Mouse (Mus musculus): ENCODE data around the gene Chp2. TPM values are rescaled to one million over a fixed set of nuclear protein-coding genes. Genes with fewer than 3 reads are reported as not detected.
A peak's percentile ranks its signal among the peaks of the same experiment; 100 is the strongest.
"Not testable (repeated sequence)": the region's sequence is repeated elsewhere in the genome, so short reads cannot be mapped to it uniquely, and the experiment has no call there.

Chp2 gene
- polyA plus RNA-seq, 1 experiment from 2014 or later: 0.75 TPM

DNA sequence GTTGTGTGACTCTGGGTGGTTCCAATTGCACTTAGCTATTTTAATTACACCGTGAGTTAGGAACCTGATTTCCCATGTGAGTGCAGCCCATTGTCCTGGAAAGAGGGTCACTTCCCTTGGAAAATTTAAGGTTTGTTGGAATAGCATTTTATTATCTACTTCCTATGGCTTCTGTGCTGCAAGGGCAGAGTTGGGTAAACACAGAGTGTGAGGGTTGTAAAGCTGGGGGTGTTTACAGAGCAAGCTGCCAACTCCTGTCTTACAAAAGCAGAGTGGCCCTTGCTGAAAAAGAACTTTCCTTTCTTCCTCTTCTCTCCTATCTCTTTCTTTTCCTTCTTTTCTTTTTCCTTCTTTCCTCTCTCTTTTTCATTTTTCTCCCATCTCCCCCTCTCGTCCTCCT, 15.4 kb upstream of the Chp2 start:
- no peak for ATAC-seq (replicated peaks; ENCODE audit: low FRiP score)
- Histone ChIP-seq H3K9ac (no peak overlapping the region), H3K27me3 (peaks cover 4% of the 10 kb centered on the region; the same call in 1 of the 2 replicates), H3K4me2 (no peak overlapping the region), H3K4me1 (no peaks in the 10 kb centered on the region), H3K27ac (no peak overlapping the region), H3K4me3 (replicated peaks) (no peak overlapping the region), H3K36me3 (no peaks in the 10 kb centered on the region), H3K9me3 (replicated peaks) (no peaks in the 10 kb centered on the region)
- 18% methylated on average over 2 of the region's 2 CpGs for WGBS

GRCm38 (mm10) chr7:122206121-122206520, 13.2 kb upstream of the Chp2 start:
- H3K27ac ChIP-seq: no peak overlapping the region
- no peaks in the 10 kb centered on the region for H3K36me3 ChIP-seq
- no peak overlapping the region for H3K4me2 ChIP-seq
- WGBS: 79% methylated on average over 2 of the region's 2 CpGs
- no peaks in the 10 kb centered on the region for H3K9me3 ChIP-seq (replicated peaks)
- H3K27me3 ChIP-seq: peaks cover 4% of the 10 kb centered on the region; the same call in 1 of the 2 replicates
- ATAC-seq (replicated peaks; ENCODE audit: low FRiP score): no peak
- no peaks in the 10 kb centered on the region for H3K4me1 ChIP-seq
- no peak overlapping the region for H3K4me3 ChIP-seq (replicated peaks)
- no peak overlapping the region for H3K9ac ChIP-seq

- WGBS: 42% methylated on average over 7 of the region's 7 CpGs
- no peak for ATAC-seq (replicated peaks; ENCODE audit: low FRiP score)
Measured at GRCm38 (mm10) chr7:122208276-122209021, 10.8 kb upstream of the Chp2 start.

GRCm38 (mm10) chr7:122226020-122226742, 6.9 kb downstream of the Chp2 start:
- no peaks in the 10 kb centered on the region for H3K36me3 ChIP-seq
- no peaks in the 10 kb centered on the region for H3K4me1 ChIP-seq
- ATAC-seq (replicated peaks; ENCODE audit: low FRiP score): no peak
- H3K27me3 ChIP-seq: no peaks in the 10 kb centered on the region
- H3K27ac ChIP-seq: no peak overlapping the region
- no peaks in the 10 kb centered on the region for H3K9me3 ChIP-seq (replicated peaks)
- H3K9ac ChIP-seq: no peak overlapping the region
- WGBS: 69% methylated on average over 7 of the region's 7 CpGs
- H3K4me2 ChIP-seq: no peak overlapping the region
- H3K4me3 ChIP-seq (replicated peaks): no peak overlapping the region

More at GRCm38 (mm10) chr7:122208276-122209021, 10.8 kb upstream of the Chp2 start:
- Histone ChIP-seq H3K9me3 (replicated peaks) (no peaks in the 10 kb centered on the region), H3K9ac (no peak overlapping the region), H3K4me1 (no peaks in the 10 kb centered on the region), H3K27me3 (peaks cover 4% of the 10 kb centered on the region; the same call in 1 of the 2 replicates), H3K36me3 (no peaks in the 10 kb centered on the region), H3K4me3 (replicated peaks) (no peak overlapping the region), H3K27ac (no peak overlapping the region), H3K4me2 (no peak overlapping the region)

GRCm38 (mm10) chr7:122226744-122227143, 7.4 kb downstream of the Chp2 start:
- H3K27me3 ChIP-seq: no peaks in the 10 kb centered on the region
- H3K4me2 ChIP-seq: no peak overlapping the region
- no peaks in the 10 kb centered on the region for H3K4me1 ChIP-seq
- H3K9ac ChIP-seq: no peak overlapping the region
- H3K4me3 ChIP-seq (replicated peaks): no peak overlapping the region
- no peak overlapping the region for H3K27ac ChIP-seq
- 84% methylated on average over 4 of the region's 4 CpGs for WGBS
- H3K36me3 ChIP-seq: no peaks in the 10 kb centered on the region
- no peak for ATAC-seq (replicated peaks; ENCODE audit: low FRiP score)
- no peaks in the 10 kb centered on the region for H3K9me3 ChIP-seq (replicated peaks)

DNA sequence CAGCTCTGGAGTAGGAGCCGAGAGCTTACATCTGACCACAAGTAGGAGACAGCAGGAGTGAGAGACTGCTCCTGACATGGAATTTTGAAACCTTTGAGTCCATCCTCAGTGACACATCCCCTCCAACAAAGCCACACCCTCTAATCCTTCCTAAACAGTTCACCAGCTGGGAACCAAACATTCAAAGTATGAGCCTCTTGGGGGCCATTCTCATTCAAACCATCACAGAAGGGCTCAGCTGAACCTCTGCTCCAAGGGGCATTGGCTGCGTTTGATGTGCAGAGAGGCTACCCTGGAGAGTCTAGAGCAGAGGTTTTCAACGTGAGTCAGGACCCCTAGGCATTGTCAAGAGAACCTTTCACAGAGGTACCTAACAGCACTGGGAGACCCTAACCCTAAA, 10.0 kb downstream of the Chp2 start:
- no peak for ATAC-seq (replicated peaks; ENCODE audit: low FRiP score)
- H3K27ac ChIP-seq: no peak overlapping the region
- no peaks in the 10 kb centered on the region for H3K27me3 ChIP-seq
- WGBS: 59% methylated on average over 3 of the region's 3 CpGs
- no peak overlapping the region for H3K9ac ChIP-seq
- H3K4me1 ChIP-seq: no peaks in the 10 kb centered on the region
- H3K9me3 ChIP-seq (replicated peaks): no peaks in the 10 kb centered on the region
- H3K4me3 ChIP-seq (replicated peaks): no peak overlapping the region
- H3K4me2 ChIP-seq: no peak overlapping the region
- no peaks in the 10 kb centered on the region for H3K36me3 ChIP-seq

DNA sequence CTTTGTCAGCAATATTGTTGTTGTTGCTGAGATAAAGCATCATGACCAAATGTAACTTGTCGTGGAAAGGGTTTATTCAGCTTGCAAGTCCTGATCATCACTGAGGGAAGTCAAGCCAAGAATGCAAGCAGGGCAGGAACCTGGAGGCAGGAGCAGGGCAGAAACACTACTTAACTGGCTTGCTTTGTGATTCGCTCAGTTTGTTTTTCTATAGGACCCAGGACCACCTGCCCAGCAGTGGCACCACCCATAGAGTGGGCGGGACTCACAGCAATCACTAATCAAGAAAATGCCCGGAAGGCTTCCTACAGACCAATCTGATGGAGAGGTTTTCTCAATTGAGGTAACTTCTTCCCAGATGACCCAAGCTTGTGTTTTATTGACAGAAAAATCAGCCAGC, 10.6 kb downstream of the Chp2 start:
- Histone ChIP-seq H3K4me3 (replicated peaks) (no peak overlapping the region), H3K36me3 (no peaks in the 10 kb centered on the region), H3K9ac (no peak overlapping the region), H3K27ac (no peak overlapping the region), H3K9me3 (replicated peaks) (no peaks in the 10 kb centered on the region), H3K4me1 (no peaks in the 10 kb centered on the region), H3K4me2 (no peak overlapping the region), H3K27me3 (no peaks in the 10 kb centered on the region)
- ATAC-seq (replicated peaks; ENCODE audit: low FRiP score): no peak
- WGBS: 75% methylated on average over 4 of the region's 4 CpGs

DNA sequence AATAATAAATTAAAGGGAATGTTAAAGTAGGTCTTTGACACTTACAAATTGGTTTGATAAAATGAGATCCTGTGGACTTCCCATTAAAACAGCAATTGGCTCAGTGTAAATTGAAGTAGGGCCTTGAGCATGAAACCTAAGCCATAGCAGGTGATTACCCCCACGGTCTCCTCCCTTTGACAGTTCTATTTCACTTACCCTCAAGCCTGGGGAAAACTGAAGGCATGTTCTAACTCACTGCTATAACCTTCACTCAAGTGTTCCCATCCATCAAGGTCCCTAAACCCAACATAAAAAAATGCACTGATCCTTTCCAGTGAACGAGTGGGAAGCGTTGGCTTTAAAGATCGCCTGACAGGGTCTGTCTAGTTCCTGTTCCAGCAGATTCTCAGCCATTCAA, 11.6 kb downstream of the Chp2 start:
- no peaks in the 10 kb centered on the region for H3K36me3 ChIP-seq
- H3K9ac ChIP-seq: no peak overlapping the region
- no peaks in the 10 kb centered on the region for H3K27me3 ChIP-seq
- H3K4me3 ChIP-seq (replicated peaks): no peak overlapping the region
- H3K4me1 ChIP-seq: no peaks in the 10 kb centered on the region
- peak; percentile 61 for ATAC-seq (replicated peaks; ENCODE audit: low FRiP score)
- WGBS: 41% methylated on average over 4 of the region's 4 CpGs
- no peak overlapping the region for H3K27ac ChIP-seq
- no peak overlapping the region for H3K4me2 ChIP-seq
- H3K9me3 ChIP-seq (replicated peaks): no peaks in the 10 kb centered on the region

DNA sequence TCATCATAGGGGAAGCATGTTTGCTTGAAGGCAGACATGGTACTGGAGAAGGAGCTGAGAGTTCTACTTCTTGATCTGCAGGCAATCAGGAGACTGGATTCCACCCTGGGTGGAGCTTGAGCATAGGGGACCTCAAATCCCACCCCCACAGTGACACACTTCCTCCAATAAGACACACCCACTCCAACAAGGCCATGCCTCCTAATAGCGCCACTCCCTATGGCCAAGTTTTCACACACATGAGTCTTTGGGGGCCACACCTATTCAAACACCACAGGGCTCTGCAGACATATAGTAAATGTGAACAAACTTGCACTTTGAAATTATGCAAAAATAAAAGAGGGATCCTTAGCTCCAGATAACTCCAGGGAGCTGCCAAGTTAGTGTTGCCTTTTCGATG, 19.6 kb downstream of the Chp2 start:
- H3K36me3 ChIP-seq: no peaks in the 10 kb centered on the region

GRCm38 (mm10) chr7:122240413-122241119, 21.3 kb downstream of the Chp2 start:
- Histone ChIP-seq H3K4me2 (no peak overlapping the region), H3K4me1 (no peaks in the 10 kb centered on the region), H3K9me3 (replicated peaks) (no peaks in the 10 kb centered on the region), H3K36me3 (no peaks in the 10 kb centered on the region), H3K27ac (no peak overlapping the region), H3K4me3 (replicated peaks) (no peak overlapping the region), H3K27me3 (no peaks in the 10 kb centered on the region), H3K9ac (no peak overlapping the region)
- 82% methylated on average over 6 of the region's 6 CpGs for WGBS
- no peak for ATAC-seq (replicated peaks; ENCODE audit: low FRiP score)

More for the DNA sequence above, 19.6 kb downstream of the Chp2 start:
- H3K4me1 ChIP-seq: no peaks in the 10 kb centered on the region
- H3K4me2 ChIP-seq: no peak overlapping the region
- no peaks in the 10 kb centered on the region for H3K9me3 ChIP-seq (replicated peaks)
- H3K27me3 ChIP-seq: no peaks in the 10 kb centered on the region
- H3K9ac ChIP-seq: no peak overlapping the region
- no peak overlapping the region for H3K4me3 ChIP-seq (replicated peaks)
- no peak overlapping the region for H3K27ac ChIP-seq
- ATAC-seq (replicated peaks; ENCODE audit: low FRiP score): no peak
- 92% methylated on average over 2 of the region's 2 CpGs for WGBS

GRCm38 (mm10) chr7:122242260-122242659, 23.0 kb downstream of the Chp2 start:
- WGBS: 49% methylated on average over 1 of the region's 1 CpGs
- ATAC-seq (replicated peaks; ENCODE audit: low FRiP score): no peak
- Histone ChIP-seq H3K9me3 (replicated peaks) (no peaks in the 10 kb centered on the region), H3K27me3 (no peaks in the 10 kb centered on the region), H3K4me3 (replicated peaks) (no peak overlapping the region), H3K36me3 (no peaks in the 10 kb centered on the region), H3K27ac (no peak overlapping the region), H3K9ac (no peak overlapping the region), H3K4me2 (no peak overlapping the region), H3K4me1 (no peaks in the 10 kb centered on the region)

DNA sequence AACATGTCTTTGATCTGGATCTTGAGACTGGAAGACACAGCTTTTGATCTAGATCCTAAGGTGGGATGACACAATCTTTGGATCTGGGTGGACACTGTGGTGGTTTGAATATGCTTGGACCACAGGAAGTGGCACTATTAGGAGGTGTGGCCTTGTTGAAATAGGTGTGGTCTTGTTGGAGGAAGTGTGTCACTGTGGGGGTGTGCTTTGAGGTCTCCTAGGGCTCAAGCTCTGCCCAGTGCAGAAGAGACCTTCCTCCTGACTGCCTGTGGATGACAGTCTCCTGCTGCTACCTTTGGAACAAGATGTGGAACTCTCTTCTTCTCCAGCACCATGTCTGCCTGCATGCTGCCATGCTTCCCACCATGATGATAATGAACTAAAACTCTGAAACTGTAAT, 23.4 kb downstream of the Chp2 start:
- not testable (repeated sequence) for H3K4me2 ChIP-seq; H3K27me3 ChIP-seq; H3K4me3 ChIP-seq (replicated peaks); H3K27ac ChIP-seq; H3K9ac ChIP-seq; H3K36me3 ChIP-seq; H3K9me3 ChIP-seq (replicated peaks); H3K4me1 ChIP-seq; ATAC-seq (replicated peaks; ENCODE audit: low FRiP score)

Measured in kidney, embryonic 15.5 days (tissue).